Mouse (Mus musculus): Measurements from ENCODE around the gene Lpar1.

Gene Lpar1

DNA sequence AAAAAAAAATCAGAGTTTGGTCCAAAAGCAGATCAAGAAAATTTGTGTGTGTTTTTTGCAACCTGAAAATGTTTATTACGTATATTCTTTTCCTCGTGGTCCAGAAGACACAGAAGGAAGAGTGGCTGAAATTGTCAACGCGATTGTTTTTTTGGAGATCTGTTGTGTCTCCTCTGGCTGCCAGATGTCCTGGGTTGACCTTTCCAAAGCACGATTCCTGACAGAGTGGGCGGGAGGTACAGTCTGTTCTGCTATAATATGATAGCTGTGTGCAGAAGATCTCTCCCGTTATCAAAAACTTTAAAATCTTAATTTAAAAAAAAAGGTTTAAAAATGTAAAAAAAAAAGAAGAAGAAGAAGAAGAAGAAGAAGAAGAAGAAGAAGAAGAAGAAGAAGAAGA lies 105.9 kb downstream of the Lpar1 start:
- DNase-seq, result peak; percentile 32 to 66

- DNase-seq, result no peak
Measured at GRCm38 (mm10) chr4:58445846-58446245, 107.9 kb downstream of the Lpar1 start.

DNA sequence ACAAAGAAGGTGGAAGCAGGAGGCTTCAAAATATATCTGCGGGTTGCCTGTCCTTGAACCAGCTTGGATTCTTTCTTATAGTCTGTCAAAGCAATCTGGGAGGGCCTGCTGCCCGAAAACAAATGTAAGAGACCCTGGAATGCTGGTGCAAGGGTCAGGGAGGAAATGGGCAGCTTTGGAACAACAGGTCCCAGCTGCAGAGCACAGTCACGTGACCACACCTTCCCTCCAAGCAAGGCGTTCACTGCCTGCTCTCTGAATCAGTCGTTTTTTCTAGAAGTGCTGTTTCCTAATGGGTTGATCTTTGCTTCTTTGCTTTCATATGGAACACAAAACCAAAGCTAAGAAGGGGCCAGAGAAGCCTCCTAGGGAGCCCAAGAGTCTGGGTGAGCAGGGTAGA lies 111.4 kb downstream of the Lpar1 start:
- DNase-seq, result peak in 1 of 2 experiments; percentile 55

DNA sequence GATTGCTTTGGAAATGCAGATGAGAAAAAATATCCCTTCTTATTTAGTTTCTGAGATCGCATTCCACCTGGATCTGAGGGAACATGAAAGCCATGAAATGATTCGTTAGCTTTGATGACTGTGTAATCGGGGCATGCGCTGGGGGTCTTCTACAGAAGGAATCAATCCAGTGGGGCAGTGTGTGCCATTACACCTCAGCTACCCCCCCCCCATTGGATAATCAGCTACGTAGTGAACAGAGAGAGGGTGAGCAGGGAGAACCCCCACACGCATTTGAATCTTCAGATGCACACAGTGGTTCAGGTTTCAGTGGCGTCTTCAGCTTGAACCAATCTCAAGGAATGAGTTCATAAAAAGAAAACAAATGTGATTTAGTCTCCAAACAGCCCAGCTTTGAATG lies 115.0 kb downstream of the Lpar1 start:
- DNase-seq, result no peak

DNA sequence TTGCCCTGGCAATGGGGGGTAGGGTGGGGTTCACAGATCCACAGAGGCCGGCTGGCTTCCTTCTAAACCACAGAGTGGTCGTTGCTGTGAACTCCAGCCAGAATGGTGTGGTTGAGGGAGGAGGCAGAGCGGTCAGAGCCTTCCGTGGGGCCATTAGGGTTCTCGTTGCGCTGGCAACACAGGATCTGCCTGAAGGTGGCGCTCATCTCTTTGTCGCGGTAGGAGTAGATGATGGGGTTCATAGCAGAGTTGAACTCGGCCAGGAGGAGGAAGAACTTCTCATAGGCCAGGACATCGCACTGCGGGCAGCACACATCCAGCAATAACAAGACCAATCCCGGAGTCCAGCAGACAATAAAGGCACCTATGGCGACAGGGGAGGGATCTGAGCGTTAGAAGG lies 116.4 kb downstream of the Lpar1 start:
- no peak for DNase-seq

- no peak for DNase-seq
Measured at GRCm38 (mm10) chr4:58423276-58423930, 130.3 kb downstream of the Lpar1 start.

GRCm38 (mm10) chr4:58419225-58419624 lies 134.5 kb downstream of the Lpar1 start:
- DNase-seq, result no peak

DNA sequence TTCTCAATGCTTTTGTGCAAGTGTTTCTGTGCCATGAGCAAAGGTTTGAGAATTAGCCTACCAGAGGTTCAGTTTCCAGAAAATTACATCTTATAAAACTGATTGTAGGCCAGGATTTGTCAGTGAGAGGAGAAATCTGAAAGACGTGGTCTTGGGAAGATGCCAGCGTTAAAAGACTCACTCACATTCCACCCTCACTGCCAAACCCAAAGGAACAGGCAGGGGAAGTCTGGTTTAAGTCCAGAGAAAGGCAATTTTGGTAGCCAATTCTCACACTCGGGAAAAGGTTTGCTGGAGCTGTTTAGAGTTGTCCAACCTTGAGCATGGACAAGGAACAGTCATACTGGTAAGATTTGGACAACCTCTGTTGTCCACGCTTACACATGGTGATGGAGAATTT lies 136.4 kb downstream of the Lpar1 start:
- DNase-seq, result no peak

DNA sequence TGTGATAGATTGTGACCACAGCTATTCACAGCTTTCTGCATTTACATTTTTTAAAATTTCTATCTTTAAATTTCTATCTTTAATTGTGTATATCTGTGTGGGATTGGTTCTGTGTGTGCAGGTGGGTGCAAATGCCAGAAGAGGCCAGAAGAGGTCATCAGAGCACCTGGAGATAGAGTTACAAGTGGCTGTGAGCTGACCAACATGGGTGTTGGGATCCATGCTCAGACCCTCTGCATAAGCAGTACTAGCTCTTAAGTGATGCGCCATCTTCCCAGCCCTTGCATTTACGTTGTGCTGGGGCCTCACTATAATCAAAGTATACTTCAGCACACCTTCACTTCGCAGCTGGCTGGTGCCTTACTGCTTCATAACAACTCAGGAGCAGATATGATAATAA lies 138.2 kb downstream of the Lpar1 start:
- DNase-seq, result no peak

DNA sequence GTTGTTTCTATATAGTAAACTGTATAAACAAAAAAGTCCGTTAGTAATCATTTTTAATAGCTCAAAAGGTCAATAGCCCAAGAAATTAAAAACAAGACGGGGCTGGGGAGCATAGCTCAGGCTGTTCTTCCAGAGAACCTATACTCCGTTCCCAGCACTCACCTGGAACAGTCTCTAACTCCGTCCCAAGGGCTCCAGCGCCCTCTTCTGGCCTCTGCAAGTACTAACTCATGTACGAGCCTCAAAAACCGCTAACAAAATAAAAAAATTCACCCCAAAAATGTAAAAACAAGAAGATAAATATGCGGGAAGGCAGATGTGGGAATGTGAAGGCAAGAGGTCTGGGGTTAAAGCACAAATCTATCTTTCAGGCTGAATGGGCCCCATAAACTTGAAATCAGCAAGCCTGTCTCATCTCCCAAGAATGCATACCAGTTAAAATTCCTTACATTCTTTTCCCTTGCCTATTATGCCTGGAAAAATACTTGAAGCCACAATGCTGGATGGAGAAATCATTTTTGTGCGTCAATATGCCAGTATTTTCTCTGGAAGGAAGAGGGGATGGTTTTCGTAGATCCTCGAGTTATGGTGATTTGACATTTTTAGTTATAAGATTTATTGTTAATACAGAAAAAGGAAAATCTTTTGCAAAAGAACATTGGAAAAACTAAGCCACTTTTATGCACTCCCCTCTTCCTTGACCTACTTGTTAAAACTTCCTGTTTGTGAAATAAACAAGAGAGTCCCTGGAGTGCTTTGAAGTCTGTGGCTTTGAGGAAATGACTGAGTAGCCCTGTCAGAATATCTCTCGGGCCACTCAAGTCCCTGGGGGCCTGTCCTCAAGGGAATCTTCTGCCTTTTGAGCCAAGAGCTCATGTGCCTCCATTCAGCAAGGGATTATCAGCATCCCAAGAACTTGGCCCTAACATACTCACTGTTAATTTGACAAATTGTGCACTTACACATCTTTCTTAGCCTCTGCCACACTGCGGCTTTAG lies 140.2 kb downstream of the Lpar1 start:
- peak; percentile 73 to 78 for DNase-seq

DNA sequence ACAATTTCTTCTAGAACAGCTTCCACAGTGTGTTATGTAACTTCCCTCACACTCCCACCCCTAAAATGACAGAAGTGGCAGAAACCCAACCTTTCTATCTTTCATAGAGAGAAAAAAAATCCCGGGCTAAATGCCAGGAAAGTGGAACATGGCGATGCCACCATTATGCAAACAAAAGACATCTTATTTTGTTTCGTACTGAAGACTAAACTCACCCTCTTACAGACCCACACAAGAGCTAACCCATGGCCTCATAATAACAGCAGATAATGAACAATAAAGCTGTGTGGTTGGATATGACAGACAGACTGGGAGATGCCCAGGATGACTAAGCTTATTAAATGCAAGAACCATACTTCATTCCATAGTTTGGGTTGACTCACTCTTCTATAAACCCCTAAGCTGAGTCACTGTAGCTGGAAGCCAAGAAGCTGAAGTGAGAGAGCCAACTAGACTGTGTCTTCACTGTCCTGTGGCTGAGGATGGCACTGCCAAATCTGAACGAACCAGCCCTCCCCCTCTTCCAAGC lies 151.7 kb downstream of the Lpar1 start:
- no peak for DNase-seq

DNA sequence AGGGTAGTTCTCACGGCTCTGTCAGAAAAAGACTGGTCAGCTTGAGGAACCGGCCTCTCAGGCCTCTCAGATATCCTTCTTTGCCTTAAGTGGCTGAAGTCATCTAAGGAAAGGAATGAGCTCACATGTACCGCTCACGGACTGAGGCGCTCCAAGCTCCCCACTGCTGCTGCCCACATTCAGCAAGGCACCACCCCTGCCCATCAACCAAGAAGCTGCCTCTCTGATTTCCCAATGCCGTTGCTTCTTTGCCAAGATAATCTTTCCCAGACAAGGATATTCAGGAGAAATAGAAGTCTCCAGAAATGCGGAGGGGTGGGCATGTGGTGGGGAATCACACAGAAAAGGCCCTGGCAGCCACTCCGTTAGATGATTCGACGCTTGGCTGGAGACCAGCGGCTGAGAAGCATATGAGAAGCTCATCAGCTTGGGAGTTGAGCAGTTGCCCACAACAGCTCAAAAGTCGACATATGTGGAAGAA lies 152.8 kb downstream of the Lpar1 start:
- DNase-seq, result no peak

Measured in kidney, postnatal 25 days (tissue).